Mouse (Mus musculus) lung, adult 2 months (tissue): ENCODE measurements around the gene Chkb. TPM values are rescaled to one million over a fixed set of nuclear protein-coding genes. Genes with fewer than 3 reads are reported as not detected.
A peak's percentile ranks its signal among the peaks of the same experiment; 100 is the strongest.
"Not testable (repeated sequence)": the region's sequence is repeated elsewhere in the genome, so short reads cannot be mapped to it uniquely, and the experiment has no call there.

ENCODE experiments used
- DNase-seq: peaks from one replicate; pipeline ENCODE4 v3.0.0; 2022
- H3K4me1 ChIP-seq: fragments of 200-500 bp; 2 replicates; pipeline ENCODE4 v1.6.1; 2011; ENCODE audit warnings: low read length; ENCODE audit not compliant: control insufficient read depth, insufficient read depth
- H3K4me3 ChIP-seq: fragments of 200-500 bp; replicated peaks from 2 replicates; pipeline ENCODE3; 2011; ENCODE audit warnings: low read depth, mild to moderate bottlenecking, control low read depth, low read length; ENCODE audit errors: extremely low read depth
- CTCF ChIP-seq: fragments of 200-500 bp; IDR thresholded peaks from 2 replicates; pipeline ENCODE4 v1.5.1; 2011; ENCODE audit warnings: mild to moderate bottlenecking, low read length, control low read depth; ENCODE audit not compliant: insufficient read depth
- POLR2A ChIP-seq: fragments of 200-500 bp; IDR thresholded peaks from 2 replicates; pipeline ENCODE4 v1.6.1; 2011; ENCODE audit warnings: low read depth, mild to moderate bottlenecking, control low read depth, low read length, borderline replicate concordance; ENCODE audit errors: extremely low read depth
- WGBS: fragments of 180-500 bp; shearing (Covaris S2); methylation state at CpG from one replicate; pipeline ENCODE4 v1.1.7; 2018; 5-methylcytosine and 5-hydroxymethylcytosine counted together
- polyA plus RNA-seq: library from polyadenylated mRNA; depleted of rRNA; stranded (reverse); fragments of >200 nt; gene quantifications from 2 replicates; pipeline ENCODE4 v1.2.3, GENCODE M21; 2012

The Chkb gene
- polyA plus RNA-seq, 1 experiment: 67.1 TPM

DNA sequence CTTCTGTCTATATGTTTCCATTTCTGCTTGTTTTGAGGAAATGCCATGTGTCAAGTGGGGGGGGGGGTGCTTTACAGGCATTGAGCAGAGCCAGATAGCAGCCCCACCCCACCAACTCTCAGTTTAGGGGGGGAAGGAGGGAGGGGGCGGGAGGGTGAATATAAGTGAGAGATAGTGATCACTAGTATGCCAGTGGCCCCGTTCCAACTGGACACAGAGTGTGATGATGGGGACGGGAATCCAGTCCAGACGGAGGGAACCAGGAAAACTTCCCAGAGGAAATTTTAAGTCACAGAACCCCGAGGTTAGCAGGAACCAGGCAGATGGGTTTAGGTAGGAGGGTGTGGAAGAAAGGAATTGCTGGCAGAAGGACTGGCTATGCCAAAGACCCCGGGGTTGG, 25.9 kb upstream of the Chkb start:
- TF ChIP-seq CTCF (no peak), POLR2A (no peak)
- Histone ChIP-seq H3K4me3 (no peak overlapping the region), H3K4me1 (no peaks in the 10 kb centered on the region)
- WGBS: 58% methylated on average over 6 of the region's 6 CpGs
- DNase-seq: no peak

- Histone ChIP-seq H3K4me3 (no peak overlapping the region), H3K4me1 (no peaks in the 10 kb centered on the region)
- no peak for TF ChIP-seq POLR2A
- TF ChIP-seq CTCF: no peak
- no peak for DNase-seq
- WGBS: 27% methylated on average over 4 of the region's 6 CpGs
Measured at GRCm38 (mm10) chr15:89454857-89455256, 25.1 kb upstream of the Chkb start.

- no peak within 1 kb of the TSS for H3K4me3 ChIP-seq
- 2% methylated on average over 53 of the region's 53 CpGs for WGBS
- TF ChIP-seq CTCF (no peak), POLR2A (no peak)
- H3K4me1 ChIP-seq: no peaks in the 10 kb centered on the region
- no peak for DNase-seq
Measured at GRCm38 (mm10) chr15:89453865-89454478, 24.3 kb upstream of the Chkb start, which contains the start of gene Mapk8ip2. Mapk8ip2 (plus strand) TSS chr15:89453913.

GRCm38 (mm10) chr15:89452906-89453864, 23.5 kb upstream of the Chkb start:
- Histone ChIP-seq H3K4me1 (no peaks in the 10 kb centered on the region), H3K4me3 (no peak overlapping the region)
- 5% methylated on average over 24 of the region's 24 CpGs for WGBS
- TF ChIP-seq CTCF: no peak
- no peak for TF ChIP-seq POLR2A
- DNase-seq: peak; percentile 42

- no peak for DNase-seq
- no peaks in the 10 kb centered on the region for H3K4me1 ChIP-seq
- TF ChIP-seq CTCF: no peak
- no peak for TF ChIP-seq POLR2A
- 34% methylated on average over 8 of the region's 8 CpGs for WGBS
- no peak overlapping the region for H3K4me3 ChIP-seq
Measured at GRCm38 (mm10) chr15:89442486-89443070, 12.9 kb upstream of the Chkb start.

- DNase-seq: no peak
- no peaks in the 10 kb centered on the region for H3K4me1 ChIP-seq
- no peak for TF ChIP-seq POLR2A
- TF ChIP-seq CTCF: no peak
- 86% methylated on average over 5 of the region's 5 CpGs for WGBS
- H3K4me3 ChIP-seq: no peak overlapping the region
Measured at GRCm38 (mm10) chr15:89435878-89436277, 6.2 kb upstream of the Chkb start.

- Histone ChIP-seq H3K4me3 (no peak overlapping the region), H3K4me1 (no peaks in the 10 kb centered on the region)
- DNase-seq: no peak
- TF ChIP-seq POLR2A: no peak
- no peak for TF ChIP-seq CTCF
- 78% methylated on average over 3 of the region's 3 CpGs for WGBS
Measured at GRCm38 (mm10) chr15:89434136-89434535, 4.4 kb upstream of the Chkb start.

GRCm38 (mm10) chr15:89432946-89433345, 3.2 kb upstream of the Chkb start:
- H3K4me3 ChIP-seq: no peak overlapping the region
- no peak for DNase-seq
- WGBS: 78% methylated on average over 4 of the region's 4 CpGs
- TF ChIP-seq CTCF: no peak
- H3K4me1 ChIP-seq: 0 out of 2 replicates have a peak, but pooled peaks cover 3% of the 10 kb centered on the region

DNA sequence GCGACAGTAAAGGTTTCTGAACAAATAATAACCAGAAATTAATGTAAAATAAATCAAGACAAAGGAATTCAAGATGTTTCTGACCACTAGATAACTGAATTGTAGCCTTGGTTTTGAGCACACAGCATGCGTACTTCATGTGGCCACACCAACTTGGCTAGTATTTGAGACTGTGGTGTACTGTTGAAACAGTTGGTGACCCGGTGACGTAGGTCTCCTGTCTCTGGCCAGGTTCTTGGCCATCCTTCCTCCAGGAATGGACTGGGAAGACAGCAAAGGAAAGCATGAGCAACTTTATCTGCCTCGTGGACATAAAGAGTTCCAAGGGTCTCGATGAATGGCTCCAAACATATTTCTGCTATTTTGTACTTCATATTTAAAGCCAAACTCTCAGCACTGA, 2.1 kb upstream of the Chkb start:
- WGBS: 90% methylated on average over 6 of the region's 6 CpGs
- TF ChIP-seq CTCF (no peak), POLR2A (no peak)

GRCm38 (mm10) chr15:89431271-89431670, 1.6 kb upstream of the Chkb start:
- TF ChIP-seq POLR2A (no peak), CTCF (no peak)
- WGBS: 80% methylated on average over 3 of the region's 3 CpGs
- Histone ChIP-seq H3K4me1 (0 out of 2 replicates have a peak, but pooled peaks cover 3% of the 10 kb centered on the region), H3K4me3 (no peak overlapping the region)
- DNase-seq: no peak

More for the DNA sequence above, 2.1 kb upstream of the Chkb start:
- no peak for DNase-seq
- Histone ChIP-seq H3K4me1 (0 out of 2 replicates have a peak, but pooled peaks cover 3% of the 10 kb centered on the region), H3K4me3 (no peak overlapping the region)

DNA sequence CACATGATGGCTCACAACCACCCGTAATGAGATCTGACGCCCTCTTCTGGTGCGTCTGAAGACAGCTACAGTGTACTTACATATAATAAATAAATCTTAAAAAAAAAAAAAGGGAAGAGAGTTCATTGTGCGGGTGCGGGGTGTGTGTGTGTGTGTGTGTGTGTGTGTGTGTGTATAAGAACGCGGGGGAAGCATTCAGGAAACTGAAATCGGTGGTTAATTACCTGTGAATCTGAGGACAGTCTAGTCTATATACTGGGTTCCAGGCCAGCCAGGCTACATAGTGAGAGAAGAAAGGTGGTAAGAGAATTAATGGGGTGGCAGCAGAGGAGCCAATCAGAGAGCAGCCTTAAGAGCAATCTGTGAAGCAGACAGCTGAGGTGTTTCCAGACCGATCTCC, 1.1 kb upstream of the Chkb start:
- not testable (repeated sequence) for H3K4me3 ChIP-seq, H3K4me1 ChIP-seq, DNase-seq
- WGBS: 60% methylated on average over 9 of the region's 9 CpGs
